Mouse (Mus musculus) Muller cell, postnatal 12 days (primary cell): Measurements from ENCODE around the gene Hirip3.

Experiments
- DNase-seq: peaks from one replicate; pipeline ENCODE4 v3.0.0-alpha.2; 2015; ENCODE audit errors: inconsistent ontology term

Hirip3 gene

GRCm38 (mm10) chr7:126914844-126915243 lies 53.1 kb downstream of the Hirip3 start:
- DNase-seq: no peak
